In genomic region chr16:17892606-17893005, GRCm38 (mm10) we compare ENCODE assay signal across 7 mouse cellular contexts. TPM values are rescaled to one million over a fixed set of nuclear protein-coding genes. Genes with fewer than 3 reads are reported as not detected.
DNase-seq lines count a peak whose midpoint lies in the region; ATAC-seq lines count a peak whose summit lies in the region.

No protein-coding gene starts in this region.

- H3K4me2 ChIP-seq in kidney, embryonic 16.5 days (replicated peaks; ENCODE audit: low read depth, low read length), result no peak overlapping the region
- no peak overlapping the region for H3K4me2 ChIP-seq in heart, embryonic 13.5 days

- H3K27me3 ChIP-seq in kidney, embryonic 16.5 days (ENCODE audit: insufficient read depth, low read length), result no peaks in the 10 kb centered on the region
- no peaks in the 10 kb centered on the region for H3K27me3 ChIP-seq in heart, embryonic 13.5 days (replicated peaks)

- H3K9ac ChIP-seq in kidney, embryonic 16.5 days (replicated peaks; ENCODE audit: low read length), result no peak overlapping the region
- peak overlapping the region; percentile 66; the same call in 1 of the 2 replicates for H3K9ac ChIP-seq in heart, embryonic 13.5 days

- H3K27ac ChIP-seq in kidney, embryonic 16.5 days (ENCODE audit: low read length), result no peak overlapping the region
- peak overlapping the region; percentile 53; the same call in 1 of the 2 replicates for H3K27ac ChIP-seq in heart, embryonic 13.5 days (replicated peaks)

- no peaks in the 10 kb centered on the region for H3K9me3 ChIP-seq in kidney, embryonic 16.5 days (ENCODE audit: low read length)
- no peaks in the 10 kb centered on the region for H3K9me3 ChIP-seq in heart, embryonic 13.5 days

- peaks cover 15% of the 10 kb centered on the region for H3K4me1 ChIP-seq in kidney, embryonic 16.5 days (ENCODE audit: insufficient read depth, low read length)
- H3K4me1 ChIP-seq in heart, embryonic 13.5 days, result peaks cover 26% of the 10 kb centered on the region

- peaks cover 4% of the 10 kb centered on the region; the same call in 1 of the 2 replicates for H3K36me3 ChIP-seq in kidney, embryonic 16.5 days (ENCODE audit: insufficient read depth, low read length)
- H3K36me3 ChIP-seq in heart, embryonic 13.5 days, result no peaks in the 10 kb centered on the region; the same call in 1 of the 2 replicates

- ATAC-seq in kidney, embryonic 16.5 days (ENCODE audit: low FRiP score, low TSS enrichment), result no peak
- ATAC-seq in heart, embryonic 13.5 days (ENCODE audit: extremely low read depth, insufficient number of reproducible peaks, low FRiP score, low TSS enrichment), result no peak

- H3K4me3 ChIP-seq in kidney, embryonic 16.5 days (ENCODE audit: low read length), result no peak overlapping the region
- no peak overlapping the region for H3K4me3 ChIP-seq in heart, embryonic 13.5 days

- peak; percentile 84 for DNase-seq in kidney, adult 18-20 months
- DNase-seq in cerebellum, adult 18-20 months, result peak; percentile 88 to 89
- DNase-seq in lung, postnatal 14 days, result peak; percentile 43
- no peak for DNase-seq in frontal cortex, postnatal 14 days (ENCODE audit: low spot score in 2 of 2)
- no peak for DNase-seq in thymus, postnatal 10 days (ENCODE audit: low spot score in 2 of 2)

- WGBS in kidney, embryonic 16.5 days, result 61% methylated on average over 3 of the region's 3 CpGs
- WGBS in heart, embryonic 13.5 days, result 42% methylated on average over 3 of the region's 3 CpGs

RNA-seq across cellular contexts. Expression of gene Gm20518, which starts 1.1 kb away (rescaled TPM):
- polyA plus RNA-seq in kidney, embryonic 16.5 days (2015; fragmentation: Nextera tagmentation; extraction: Ambion mirVana), result 2.6 TPM in 2 replicates
- polyA plus RNA-seq in heart, embryonic 13.5 days (2015; fragmentation: Nextera tagmentation; extraction: Ambion mirVana), result 0.12 and 0.14 TPM in 2 replicates

RNA-seq across cellular contexts. Expression of gene Tssk1, which starts 1.4 kb away (rescaled TPM):
- 0.09 TPM in 1 of 2 replicates, not detected in the other for polyA plus RNA-seq in kidney, embryonic 16.5 days (2015; fragmentation: Nextera tagmentation; extraction: Ambion mirVana)
- 0.04 TPM in 2 replicates for polyA plus RNA-seq in heart, embryonic 13.5 days (2015; fragmentation: Nextera tagmentation; extraction: Ambion mirVana)

RNA-seq across cellular contexts. Expression of gene Dgcr2, which starts 5.8 kb away (rescaled TPM):
- 103 and 107 TPM in 2 replicates for polyA plus RNA-seq in kidney, embryonic 16.5 days (2015; fragmentation: Nextera tagmentation; extraction: Ambion mirVana)
- polyA plus RNA-seq in heart, embryonic 13.5 days (2015; fragmentation: Nextera tagmentation; extraction: Ambion mirVana), result 47.8 and 48.4 TPM in 2 replicates

RNA-seq across cellular contexts. Expression of gene Tssk2, which starts 5.8 kb away (rescaled TPM):
- polyA plus RNA-seq in kidney, embryonic 16.5 days (2015; fragmentation: Nextera tagmentation; extraction: Ambion mirVana), result not detected in 2 replicates
- not detected in 2 replicates for polyA plus RNA-seq in heart, embryonic 13.5 days (2015; fragmentation: Nextera tagmentation; extraction: Ambion mirVana)

RNA-seq across cellular contexts. Expression of gene Ess2, which starts 18.5 kb away (rescaled TPM):
- polyA plus RNA-seq in kidney, embryonic 16.5 days (2015; fragmentation: Nextera tagmentation; extraction: Ambion mirVana), result 40.7 and 44.8 TPM in 2 replicates
- 27.5 and 29.8 TPM in 2 replicates for polyA plus RNA-seq in heart, embryonic 13.5 days (2015; fragmentation: Nextera tagmentation; extraction: Ambion mirVana)

Comparison
In these comparisons a context has a peak if more than half of its experiments do, and no peak if none do; other contexts are left out.
1. DNase-seq: peak in kidney, adult 18-20 months (single experiment), cerebellum, adult 18-20 months (2 of 2) and lung, postnatal 14 days (single experiment); none in frontal cortex, postnatal 14 days (0 of 2) and thymus, postnatal 10 days (0 of 2).